Mouse (Mus musculus) olfactory bulb, adult 2 months (tissue): ENCODE data around the gene Hist1h2af.

Experiments used
- CTCF ChIP-seq: fragments of 200-500 bp; IDR thresholded peaks from 2 replicates; pipeline ENCODE4 v1.5.1; 2012; ENCODE audit warnings: low read depth, mild to moderate bottlenecking, low read length, moderate library complexity; ENCODE audit not compliant: insufficient read depth
- POLR2A ChIP-seq: fragments of 200-500 bp; IDR thresholded peaks from 2 replicates; pipeline ENCODE4 v1.6.1; 2012; ENCODE audit warnings: mild to moderate bottlenecking, low read depth, low read length, moderate library complexity; ENCODE audit not compliant: insufficient read depth

DNA sequence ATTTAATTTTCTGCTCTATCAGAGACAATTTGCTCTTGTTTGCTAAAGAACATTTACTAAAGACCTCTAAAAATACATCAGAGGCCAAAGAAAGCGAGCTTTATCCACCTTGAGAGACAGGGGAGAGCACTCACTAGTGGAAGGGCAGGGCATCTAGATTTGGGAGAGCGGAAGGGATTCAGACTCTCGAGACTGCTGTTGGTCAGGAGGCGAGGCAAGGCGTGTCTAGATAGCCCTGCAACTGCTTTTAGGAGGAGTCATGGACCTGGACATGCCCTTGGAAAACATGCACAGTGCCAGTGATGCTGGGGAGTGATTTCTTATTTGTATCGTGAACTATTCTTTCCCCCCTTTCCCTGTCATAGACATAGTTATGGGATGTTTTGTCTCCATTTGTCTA is 38.2 kb upstream of the Hist1h2af start:
- TF ChIP-seq POLR2A (no peak), CTCF (no peak)
